Mouse (Mus musculus): ENCODE results near the gene Evi2b.

Gene Evi2b

DNA sequence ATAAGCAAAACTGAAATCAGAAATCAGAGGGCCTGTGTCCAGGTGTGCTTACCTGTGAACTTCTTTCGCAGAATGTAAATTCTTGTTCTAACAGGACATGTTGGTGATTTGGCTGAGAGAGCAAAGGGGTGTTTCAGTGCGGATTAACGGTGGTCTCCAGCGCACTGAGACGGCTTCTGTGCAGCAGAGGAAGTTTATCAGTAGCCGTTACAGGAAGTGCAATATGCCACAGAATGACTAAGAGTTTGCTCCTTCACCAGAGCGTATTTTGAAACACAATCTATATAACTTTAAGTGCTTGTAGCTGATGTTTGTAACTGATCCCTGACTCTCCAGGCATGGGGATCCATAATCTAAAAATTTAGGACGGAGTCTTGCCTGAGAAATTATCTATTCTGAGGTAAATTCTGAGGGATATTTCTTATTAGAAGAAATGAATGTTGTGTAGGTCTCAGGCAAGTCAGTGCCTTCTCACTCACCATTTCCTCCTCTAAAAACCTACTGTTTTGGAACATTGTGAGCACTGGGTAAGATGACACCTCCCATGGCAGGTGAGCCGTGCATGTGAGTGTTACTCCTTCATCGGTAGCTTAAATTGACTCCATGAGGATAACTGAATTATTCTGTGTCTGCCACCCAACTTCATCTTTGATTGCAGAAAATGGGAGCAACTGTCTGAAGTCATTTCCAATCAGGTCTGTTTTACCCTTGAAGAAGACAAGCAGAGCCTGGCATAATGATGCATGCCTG lies at the start of gene Evi2b:
Gene Evi2b (minus strand): TSS at position 203 of the 750 bp plus-strand sequence.
- in situ Hi-C loops (cut with MboI; ENCODE audit: unreplicated experiment in 2 of 2) = loop anchor here in 1 of 2 experiments (5.0 to 25.0 kb wide), 3 partner anchors 526 to 1189 kb away; no protein-coding TSS in a partner anchor

DNA sequence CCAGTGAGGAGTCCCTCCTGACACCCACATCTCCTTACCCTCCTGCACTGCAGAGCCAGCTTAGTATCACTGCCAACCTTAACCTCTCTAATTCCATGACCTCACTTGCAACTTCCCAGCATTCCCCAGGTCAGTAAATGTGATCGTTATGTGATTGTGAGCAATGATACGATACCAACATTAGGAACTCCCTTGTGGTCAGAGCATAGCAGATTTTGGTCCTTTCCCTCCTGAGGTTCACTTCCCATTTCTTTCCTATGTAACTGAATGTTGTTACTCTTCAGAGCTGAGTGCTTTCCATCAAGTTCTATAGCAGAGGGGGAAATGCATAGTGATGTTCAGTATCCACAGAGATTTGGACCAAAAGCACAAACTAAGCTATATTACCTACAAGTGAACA lies 46.8 kb upstream of the Evi2b start:
- in situ Hi-C loops (cut with MboI; ENCODE audit: unreplicated experiment in 2 of 2) = loop anchor here (10.0 kb wide), 2 partner anchors 86 to 726 kb away; no protein-coding TSS in a partner anchor

DNA sequence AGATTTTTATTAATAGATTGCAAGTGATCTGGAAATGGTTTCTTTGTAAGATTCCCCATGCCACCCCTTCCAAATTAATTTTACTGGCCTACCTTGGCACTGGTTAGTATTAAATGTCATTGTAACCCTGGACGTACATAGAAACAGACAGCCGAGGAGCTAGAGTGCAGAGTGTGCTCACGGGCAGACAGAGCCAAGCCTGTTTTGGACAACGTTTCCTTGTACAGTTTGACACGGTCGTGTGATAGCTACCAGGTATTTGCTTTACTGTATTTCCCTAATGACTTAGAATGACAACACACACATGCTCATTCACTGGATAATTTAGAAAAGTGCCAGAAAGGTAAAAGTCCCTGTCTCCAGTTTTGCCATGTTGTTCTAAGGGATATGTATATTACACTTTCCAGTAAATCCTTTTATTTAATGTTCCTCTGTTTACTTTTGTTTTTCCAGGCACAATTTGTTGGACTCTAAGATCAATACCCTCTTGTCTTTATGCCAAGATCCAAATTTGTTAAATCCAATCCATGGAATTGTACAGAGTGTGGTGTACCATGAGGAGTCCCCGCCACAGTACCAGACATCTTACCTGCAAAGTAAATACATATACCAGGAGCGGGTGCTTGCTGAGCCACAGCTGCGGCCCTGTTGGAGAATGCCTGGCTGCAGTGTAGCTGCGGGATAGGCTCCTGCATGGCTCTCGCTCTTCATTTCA lies 44.8 kb upstream of the Evi2b start:
- in situ Hi-C loops (cut with MboI; ENCODE audit: unreplicated experiment in 2 of 2) = no loop called here

DNA sequence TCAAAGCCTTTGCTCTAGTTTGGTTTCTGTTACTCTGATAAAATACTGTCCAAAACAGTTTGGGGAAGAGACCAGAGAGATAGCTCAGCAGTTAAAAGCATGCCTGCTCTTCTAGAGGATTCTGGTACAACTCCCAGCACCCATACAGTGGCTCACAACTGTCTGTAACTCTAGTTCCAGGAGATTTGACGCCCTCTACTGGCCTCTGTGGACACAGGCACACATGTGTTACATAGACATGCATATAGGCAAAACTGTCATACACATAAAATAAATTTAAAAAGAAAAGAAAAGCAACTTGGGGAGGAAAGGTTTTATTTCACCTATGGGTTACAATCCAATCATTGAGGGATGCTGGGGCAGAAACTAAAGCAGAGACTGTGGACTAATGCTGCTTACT lies 43.4 kb upstream of the Evi2b start:
- in situ Hi-C loops (cut with MboI; ENCODE audit: unreplicated experiment in 2 of 2) = no loop called here

DNA sequence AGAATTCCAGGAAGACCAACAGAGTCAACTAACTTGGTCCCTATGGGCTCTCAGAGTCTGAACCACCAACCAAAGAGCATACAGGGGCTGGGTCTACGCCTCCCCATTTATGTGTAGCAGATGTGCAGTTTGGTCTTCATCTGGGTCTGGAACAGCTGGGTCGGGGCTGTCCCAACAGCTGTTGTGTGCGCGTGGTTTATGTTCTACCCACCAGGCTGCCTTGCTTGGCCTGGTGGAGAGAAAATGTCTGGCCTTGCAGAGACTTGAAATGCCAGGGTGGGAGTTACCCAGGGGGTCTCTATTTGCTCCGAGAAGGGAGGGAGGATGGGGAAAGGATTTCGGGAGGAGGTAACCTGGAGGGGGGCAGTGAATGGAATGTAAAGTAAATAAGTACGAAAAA lies 39.9 kb upstream of the Evi2b start:
- in situ Hi-C loops (cut with MboI; ENCODE audit: unreplicated experiment in 2 of 2) = no loop called here

DNA sequence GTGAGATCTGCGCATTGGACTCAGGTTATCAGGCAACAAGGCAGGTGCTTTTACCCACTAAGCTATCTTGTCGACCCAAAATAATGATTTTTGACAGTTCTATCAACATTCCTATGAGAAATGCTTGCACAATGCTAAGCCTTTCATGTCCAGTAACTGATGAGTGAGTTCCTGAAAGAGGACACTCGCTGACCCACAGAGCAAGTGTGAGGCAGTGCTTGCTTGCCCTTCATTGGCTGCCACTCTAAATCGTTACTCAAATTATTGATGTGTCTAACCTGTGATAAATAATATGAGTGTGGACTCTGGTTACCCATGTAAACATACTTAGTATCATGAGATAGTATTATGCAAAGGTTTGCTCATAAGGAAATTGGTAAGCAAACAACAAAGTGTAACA lies 37.0 kb upstream of the Evi2b start:
- in situ Hi-C loops (cut with MboI; ENCODE audit: unreplicated experiment in 2 of 2) = no loop called here

DNA sequence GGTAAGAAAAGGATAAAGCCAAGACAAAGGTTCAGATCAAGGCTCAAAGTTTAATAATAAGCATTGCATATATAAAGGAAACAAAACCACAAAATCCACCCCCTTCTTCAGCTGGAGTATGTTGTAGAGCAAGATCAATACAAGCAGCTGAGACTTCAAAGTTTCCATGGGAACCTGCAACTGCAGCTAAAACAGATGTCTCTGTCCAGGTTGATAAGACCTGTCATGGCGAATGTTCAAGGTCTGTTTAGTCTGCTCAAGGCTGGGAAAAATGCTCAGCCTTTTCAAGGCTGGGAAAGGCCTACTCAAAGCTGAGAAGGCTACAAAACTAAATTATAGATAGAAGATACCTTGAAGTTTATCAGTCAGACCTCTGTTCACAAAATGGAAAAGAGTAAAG lies 29.1 kb upstream of the Evi2b start:
- in situ Hi-C loops (cut with MboI; ENCODE audit: unreplicated experiment in 2 of 2) = loop anchor here in 1 of 2 experiments (5.0 kb wide), 1 partner anchor 55 kb away; no protein-coding TSS in a partner anchor

DNA sequence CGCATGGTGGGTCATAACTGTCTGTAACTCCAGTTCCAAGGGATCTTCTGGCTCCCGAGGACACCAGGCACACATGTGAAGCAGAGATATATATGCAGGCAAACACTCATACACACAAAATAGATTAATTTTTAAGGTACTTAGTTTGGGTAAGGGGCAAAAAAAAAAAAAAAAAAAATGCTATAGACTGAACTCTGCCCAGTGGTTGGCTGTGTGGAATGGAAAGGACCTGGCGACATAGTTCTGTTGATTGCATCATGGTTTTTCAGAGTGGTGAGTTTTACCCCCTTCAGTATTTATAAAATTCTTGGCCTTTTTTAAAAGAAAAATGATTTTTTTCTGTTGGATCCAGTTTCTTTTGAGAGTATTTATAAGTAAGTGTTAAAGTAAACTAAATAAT lies 12.7 kb upstream of the Evi2b start:
- in situ Hi-C loops (cut with MboI; ENCODE audit: unreplicated experiment in 2 of 2) = no loop called here

DNA sequence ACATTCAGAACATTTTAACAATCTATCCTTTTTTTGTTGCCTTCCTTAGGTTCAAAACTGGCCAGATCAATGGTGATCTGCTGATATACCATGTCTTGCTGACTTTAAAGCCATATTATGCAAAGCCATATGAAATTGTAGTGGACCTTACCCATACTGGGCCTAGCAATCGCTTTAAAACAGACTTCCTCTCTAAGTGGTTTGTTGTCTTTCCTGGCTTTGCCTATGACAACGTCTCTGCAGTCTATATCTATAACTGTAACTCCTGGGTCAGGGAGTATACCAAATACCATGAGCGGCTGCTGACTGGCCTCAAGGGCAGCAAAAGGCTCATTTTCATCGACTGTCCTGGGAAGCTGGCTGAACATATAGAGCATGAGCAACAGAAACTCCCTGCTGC lies 12.0 kb upstream of the Evi2b start:
- in situ Hi-C loops (cut with MboI; ENCODE audit: unreplicated experiment in 2 of 2) = no loop called here

DNA sequence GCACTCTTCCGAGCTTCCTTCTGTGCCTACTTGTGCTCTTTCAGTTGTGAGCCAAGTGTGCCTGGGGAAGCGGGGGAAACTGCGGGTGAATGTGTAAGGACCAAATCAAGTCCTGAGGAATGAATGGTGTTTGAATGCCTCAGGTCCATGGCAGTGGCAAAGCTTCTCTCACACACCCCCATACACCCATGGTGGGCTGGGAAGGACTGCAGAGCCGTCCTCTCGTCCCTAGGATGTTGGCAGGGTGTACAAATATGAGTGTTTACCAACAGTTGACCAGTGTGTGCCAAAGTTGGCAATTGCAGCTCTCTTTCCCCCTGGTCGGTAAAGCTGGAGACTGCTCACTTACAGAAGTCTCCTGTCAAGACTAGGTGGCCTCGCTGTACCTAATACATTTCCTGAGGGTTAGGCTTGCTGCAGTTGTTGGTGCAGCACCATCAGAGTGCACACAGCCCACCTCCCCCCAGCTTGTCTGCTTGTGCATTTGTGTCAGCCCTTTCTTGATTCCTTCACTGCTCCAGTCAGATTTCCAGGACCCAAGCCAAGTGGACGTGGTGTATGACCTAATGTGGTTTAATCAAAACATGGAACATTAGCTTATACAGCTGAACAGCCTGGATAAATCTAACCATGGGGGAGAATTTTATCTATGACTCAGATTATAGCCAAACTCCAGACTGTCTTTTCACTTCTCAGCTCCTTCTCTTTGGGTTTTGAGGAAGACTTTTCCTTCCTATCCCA lies 10.6 kb upstream of the Evi2b start:
- in situ Hi-C loops (cut with MboI; ENCODE audit: unreplicated experiment in 2 of 2) = no loop called here

DNA sequence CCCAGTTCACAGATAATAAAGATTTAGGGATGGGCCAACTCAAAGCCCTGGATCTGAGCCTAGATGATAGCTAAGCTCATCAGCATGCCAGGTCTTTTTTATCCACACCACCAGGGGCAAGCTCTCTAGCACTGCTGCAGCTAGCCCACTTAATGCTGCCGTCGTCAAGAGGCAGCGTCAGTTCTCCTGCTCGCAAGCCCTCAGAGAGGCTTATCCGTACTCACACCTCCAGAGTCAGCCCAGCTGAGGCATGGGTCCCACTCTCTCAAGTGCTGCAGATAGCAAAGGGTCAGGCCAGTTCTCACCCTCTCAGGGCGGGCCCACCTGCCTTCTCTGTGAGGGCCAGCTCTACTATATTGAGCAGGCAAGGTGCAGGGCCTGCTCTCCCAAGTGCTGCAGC lies 9.7 kb upstream of the Evi2b start:
- in situ Hi-C loops (cut with MboI; ENCODE audit: unreplicated experiment in 2 of 2) = no loop called here

DNA sequence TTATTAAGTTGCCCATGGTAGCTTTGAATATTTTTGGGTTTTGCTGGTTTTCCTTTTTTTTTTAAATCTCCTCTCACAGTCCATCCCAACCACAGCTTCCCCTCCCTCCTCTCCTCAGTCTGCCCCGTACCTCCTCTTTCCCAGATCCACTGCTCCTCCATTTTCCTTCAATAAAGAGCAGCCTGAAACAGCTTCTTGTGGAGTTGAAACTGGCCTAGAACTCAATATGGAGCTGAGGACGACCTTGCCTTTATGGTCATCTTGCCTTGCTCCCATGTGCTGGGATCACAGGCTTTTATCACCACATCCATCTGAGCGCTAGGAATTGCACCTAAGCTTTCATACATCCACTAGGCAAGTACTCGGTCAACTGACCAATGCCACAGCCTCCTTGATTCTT lies 7.9 kb upstream of the Evi2b start:
- in situ Hi-C loops (cut with MboI; ENCODE audit: unreplicated experiment in 2 of 2) = no loop called here

DNA sequence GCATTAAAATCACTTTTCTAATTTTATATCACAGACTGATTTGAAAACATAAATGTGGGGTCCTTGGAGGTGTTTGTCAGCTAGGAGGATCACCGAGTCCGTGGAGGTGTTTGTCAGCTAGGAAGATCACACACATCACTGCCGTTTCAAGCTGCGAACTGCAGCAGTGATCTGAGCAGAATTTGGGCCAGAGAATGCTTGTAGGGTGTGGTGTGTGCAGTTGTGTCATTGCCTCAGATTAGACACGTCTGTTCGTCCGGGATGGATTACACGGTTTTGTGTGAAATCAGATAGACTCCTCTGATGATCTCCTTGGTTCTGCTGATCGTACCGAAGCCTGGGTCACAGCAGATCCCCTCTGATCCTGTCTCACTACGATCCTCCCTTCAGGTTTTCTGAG lies 7.2 kb upstream of the Evi2b start:
- in situ Hi-C loops (cut with MboI; ENCODE audit: unreplicated experiment in 2 of 2) = no loop called here

DNA sequence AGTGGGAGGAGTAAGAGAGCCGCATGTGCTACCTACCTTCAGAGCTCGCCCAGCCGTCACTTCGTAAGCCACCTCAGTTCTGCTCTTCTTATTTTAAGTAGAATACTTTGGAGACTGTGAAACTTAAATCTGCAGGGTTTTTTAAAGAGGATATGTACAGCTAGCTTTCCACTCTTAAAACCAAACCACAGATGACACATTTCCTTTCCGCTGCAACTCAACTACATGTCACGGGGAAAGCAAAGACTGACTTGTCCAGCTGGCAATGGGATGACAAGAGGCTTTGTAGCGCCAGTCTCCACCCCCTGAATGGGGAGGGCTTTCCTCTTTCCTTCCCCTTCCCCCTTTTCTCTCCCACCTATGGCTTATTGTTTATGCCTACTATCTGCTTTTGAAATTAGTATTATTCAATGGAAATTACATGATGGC lies 6.8 kb upstream of the Evi2b start, which contains the start of the genes Evi2 and Evi2a:
Gene Evi2 (minus strand): TSS at position 257 of the 429 bp plus-strand sequence.
Gene Evi2a (minus strand): TSS at position 277 of the 429 bp plus-strand sequence.
- in situ Hi-C loops (cut with MboI; ENCODE audit: unreplicated experiment in 2 of 2) = no loop called here

DNA sequence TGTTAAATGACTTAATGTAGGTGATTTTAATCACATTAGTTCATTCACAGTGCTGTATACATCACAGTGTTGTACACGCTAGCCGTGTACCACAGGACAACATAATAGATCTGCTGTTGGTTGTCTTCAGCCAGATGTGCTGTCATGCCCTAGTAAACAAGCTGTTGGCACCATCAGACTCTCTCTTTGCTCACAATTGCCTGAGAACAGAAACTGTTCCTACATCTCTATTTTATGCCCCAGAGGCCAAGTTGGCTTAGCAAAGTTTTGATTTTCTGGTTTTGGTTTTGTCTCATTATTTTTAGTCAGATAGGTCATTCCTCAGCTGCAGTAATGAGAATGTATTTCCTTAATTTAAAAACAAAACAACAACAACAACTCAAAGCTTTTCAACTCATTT lies 6.2 kb upstream of the Evi2b start:
- in situ Hi-C loops (cut with MboI; ENCODE audit: unreplicated experiment in 2 of 2) = loop anchor here in 1 of 2 experiments (10.0 kb wide), 1 partner anchor 545 kb away; no protein-coding TSS in a partner anchor

DNA sequence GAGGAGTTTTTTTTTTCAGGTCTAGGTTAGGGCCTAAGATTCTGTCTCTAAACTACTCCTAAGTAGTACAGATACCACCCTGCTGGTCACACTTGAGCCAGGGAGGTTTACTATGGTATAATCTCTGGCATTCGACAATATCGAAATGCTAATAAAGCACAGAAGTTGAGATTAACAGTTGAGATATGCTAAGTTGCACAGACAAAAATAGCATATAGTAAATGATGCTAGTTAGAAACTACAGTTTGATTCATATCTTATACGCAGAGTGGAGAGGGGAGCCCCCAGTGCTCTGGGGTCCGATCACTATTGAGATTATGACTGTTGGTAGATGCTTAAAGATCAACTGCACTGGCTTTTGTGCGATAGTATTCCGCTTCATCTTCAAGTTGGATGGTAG lies 5.7 kb upstream of the Evi2b start:
- in situ Hi-C loops (cut with MboI; ENCODE audit: unreplicated experiment in 2 of 2) = loop anchor here in 1 of 2 experiments (10.0 kb wide), 1 partner anchor 546 kb away; no protein-coding TSS in a partner anchor

DNA sequence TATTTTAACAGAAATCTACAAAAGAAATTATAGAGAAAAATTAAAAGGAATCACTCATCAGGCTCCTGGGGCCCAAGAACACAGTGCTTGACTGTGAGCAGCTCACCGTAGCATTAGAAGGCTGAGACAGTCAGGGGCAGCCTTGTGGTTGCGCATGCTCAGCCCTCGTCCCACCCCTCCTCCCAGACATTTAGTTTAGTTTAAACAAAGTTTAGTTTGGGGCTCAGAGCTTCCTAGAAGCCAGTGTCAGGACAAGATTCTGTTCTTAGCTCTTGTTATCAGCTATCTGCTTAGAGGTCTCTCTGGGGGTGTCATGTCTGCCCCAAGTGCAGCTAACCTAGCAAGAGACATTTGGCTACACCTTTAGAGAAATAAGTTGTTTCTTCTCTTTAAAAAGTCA lies 5.0 kb upstream of the Evi2b start:
- in situ Hi-C loops (cut with MboI; ENCODE audit: unreplicated experiment in 2 of 2) = loop anchor here in 1 of 2 experiments (10.0 kb wide), 1 partner anchor 546 kb away; no protein-coding TSS in a partner anchor

DNA sequence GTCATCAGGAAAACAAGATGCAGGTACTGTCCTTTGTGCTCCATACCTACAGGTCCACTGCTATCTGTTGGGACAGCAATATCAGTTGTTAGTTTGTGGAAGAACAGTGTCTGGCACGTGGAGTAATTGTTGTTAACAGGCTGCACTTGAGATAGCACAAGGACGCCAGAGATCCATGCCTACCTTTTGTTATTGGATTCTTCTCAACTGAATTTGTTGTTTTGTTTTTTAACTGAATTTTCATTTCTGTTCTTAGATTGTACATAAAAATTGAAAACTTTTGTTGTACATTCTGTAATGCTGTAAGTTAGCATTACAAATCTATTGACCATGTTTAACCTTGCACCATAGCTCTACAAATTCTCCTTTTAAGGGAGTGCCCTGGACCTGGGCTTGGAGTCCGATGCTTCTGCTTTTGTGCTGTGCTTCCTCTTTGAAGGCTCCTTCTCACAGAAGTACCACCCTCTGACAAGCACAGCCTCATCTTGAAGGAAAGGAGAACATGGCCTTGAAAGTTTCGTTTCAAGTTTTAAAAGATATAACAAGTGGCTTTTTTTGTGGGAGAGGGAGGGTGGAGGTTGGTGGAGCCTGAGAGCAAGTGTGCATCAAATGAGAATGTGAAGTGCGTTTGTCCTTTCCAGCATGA lies 4.3 kb upstream of the Evi2b start:
- in situ Hi-C loops (cut with MboI; ENCODE audit: unreplicated experiment in 2 of 2) = loop anchor here in 1 of 2 experiments (10.0 kb wide), 1 partner anchor 547 kb away; no protein-coding TSS in a partner anchor

DNA sequence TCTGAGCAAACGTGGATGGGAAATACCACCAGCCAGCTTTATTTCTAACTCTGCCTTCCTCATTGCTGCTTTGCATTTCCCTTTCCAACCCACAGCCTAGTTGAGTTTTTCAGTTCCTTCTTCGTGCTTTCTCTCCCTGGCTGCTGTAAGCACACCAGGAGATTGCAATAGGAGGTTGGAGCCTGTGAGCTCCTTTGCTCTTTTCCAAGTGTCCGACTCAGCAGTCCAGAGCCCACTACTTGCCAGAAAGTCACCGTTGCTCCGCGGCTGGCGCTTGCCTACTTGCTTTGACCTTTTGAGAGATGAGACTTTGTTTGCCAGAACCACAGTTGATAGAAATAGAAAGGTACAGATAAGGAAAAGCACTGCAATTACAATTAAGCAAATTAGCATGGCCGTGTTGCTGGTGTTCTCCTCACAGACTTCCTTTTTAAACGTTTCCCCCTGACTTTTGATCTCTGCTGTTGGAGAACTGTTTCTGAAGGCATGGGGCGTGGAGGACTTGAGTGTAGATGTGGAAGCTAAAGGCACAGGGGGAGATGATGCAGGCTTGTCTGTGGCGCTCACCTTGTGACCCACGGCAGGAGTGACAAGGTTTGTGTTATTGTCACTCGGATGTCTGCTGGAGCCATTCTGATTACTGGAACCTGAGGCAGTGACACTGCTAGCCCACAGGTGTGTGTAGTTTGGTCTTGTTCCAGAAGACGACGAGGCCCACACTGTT lies 3.6 kb upstream of the Evi2b start:
- in situ Hi-C loops (cut with MboI; ENCODE audit: unreplicated experiment in 2 of 2) = loop anchor here in 1 of 2 experiments (10.0 kb wide), 1 partner anchor 548 kb away; no protein-coding TSS in a partner anchor

Measured in v-Abl transformed pro-B cells (cell line).